Mouse (Mus musculus) layer of hippocampus, adult 2 months (tissue): ENCODE data around the gene Aar2. TPM values are rescaled to one million over a fixed set of nuclear protein-coding genes. Genes with fewer than 3 reads are reported as not detected.

Source experiments
- DNase-seq, 2 experiments: peaks; one replicate each; pipeline ENCODE4 v3.0.0; 2022; ENCODE audit warnings: low spot score in 2 of 2
- H3K27ac ChIP-seq: fragments of 200-600 bp; 2 replicates; pipeline ENCODE4 v1.8.1; 2022
- H3K4me3 ChIP-seq: fragments of 200-600 bp; 2 replicates; pipeline ENCODE4 v1.8.1; 2022; ENCODE audit warnings: mild to moderate bottlenecking
- CTCF ChIP-seq: fragments of 200-600 bp; conservative IDR thresholded peaks from 2 replicates; pipeline ENCODE4 v1.8.1; 2022; ENCODE audit warnings: antibody characterized with exemption, mild to moderate bottlenecking, moderate library complexity
- total RNA-seq, 2 experiments: library from RNA; stranded (reverse); gene quantifications; 2 replicates each; pipeline ENCODE4 v1.2.3; 2021

The Aar2 gene
- total RNA-seq, 2 experiments from 2014 or later: 35.6 to 39.0 TPM

GRCm38 (mm10) chr2:156529726-156530125 lies 17.7 kb upstream of the Aar2 start:
- TF ChIP-seq CTCF: peak; percentile 90
- DNase-seq: no peak
- no peak overlapping the region for H3K4me3 ChIP-seq
- H3K27ac ChIP-seq: no peak overlapping the region

- no peak for TF ChIP-seq CTCF
- Histone ChIP-seq H3K4me3 (no peak overlapping the region), H3K27ac (no peak overlapping the region)
- no peak for DNase-seq
Measured at GRCm38 (mm10) chr2:156533160-156533559, 14.2 kb upstream of the Aar2 start.

- H3K4me3 ChIP-seq: no peak overlapping the region
- no peak for DNase-seq
- TF ChIP-seq CTCF: no peak
- H3K27ac ChIP-seq: no peak overlapping the region
Measured at GRCm38 (mm10) chr2:156538817-156539555, 8.4 kb upstream of the Aar2 start.

GRCm38 (mm10) chr2:156540991-156541390 lies 6.4 kb upstream of the Aar2 start:
- Histone ChIP-seq H3K27ac (peak overlapping the region; percentile 14; the same call in 1 of the 2 replicates), H3K4me3 (no peak overlapping the region)
- TF ChIP-seq CTCF: no peak
- no peak for DNase-seq

GRCm38 (mm10) chr2:156542410-156542809 lies 5.0 kb upstream of the Aar2 start:
- Histone ChIP-seq H3K27ac (no peak overlapping the region), H3K4me3 (no peak overlapping the region)
- DNase-seq: no peak
- no peak for TF ChIP-seq CTCF

- no peak for DNase-seq
- H3K27ac ChIP-seq: no peak overlapping the region
- no peak for TF ChIP-seq CTCF
- no peak overlapping the region for H3K4me3 ChIP-seq
Measured at GRCm38 (mm10) chr2:156543804-156544203, 3.6 kb upstream of the Aar2 start.

GRCm38 (mm10) chr2:156552421-156552820 lies 5.0 kb downstream of the Aar2 start:
- H3K27ac ChIP-seq: no peak overlapping the region
- DNase-seq: no peak
- no peak for TF ChIP-seq CTCF

GRCm38 (mm10) chr2:156561808-156562207 lies 14.4 kb downstream of the Aar2 start:
- Histone ChIP-seq H3K27ac (peak overlapping the region; percentile 43; the same call in 1 of the 2 replicates), H3K4me3 (no peak overlapping the region)
- no peak for DNase-seq
- TF ChIP-seq CTCF: no peak

More at GRCm38 (mm10) chr2:156552421-156552820, 5.0 kb downstream of the Aar2 start:
- no peak overlapping the region for H3K4me3 ChIP-seq

- no peak overlapping the region for H3K4me3 ChIP-seq
- H3K27ac ChIP-seq: peak overlapping the region; percentile 89
- no peak for TF ChIP-seq CTCF
- peak; percentile 62 to 81 for DNase-seq
Measured at GRCm38 (mm10) chr2:156563557-156563956, 16.2 kb downstream of the Aar2 start.

- peak overlapping the region; percentile 28; the same call in 1 of the 2 replicates for H3K27ac ChIP-seq
- no peak for TF ChIP-seq CTCF
- no peak for DNase-seq
Measured at GRCm38 (mm10) chr2:156566512-156566911, 19.1 kb downstream of the Aar2 start.

GRCm38 (mm10) chr2:156568647-156569046 lies 21.3 kb downstream of the Aar2 start:
- H3K4me3 ChIP-seq: no peak overlapping the region
- DNase-seq: no peak
- no peak for TF ChIP-seq CTCF
- no peak overlapping the region for H3K27ac ChIP-seq

More at GRCm38 (mm10) chr2:156566512-156566911, 19.1 kb downstream of the Aar2 start:
- H3K4me3 ChIP-seq: no peak overlapping the region

GRCm38 (mm10) chr2:156569261-156569660 lies 21.9 kb downstream of the Aar2 start:
- no peak for DNase-seq

GRCm38 (mm10) chr2:156571521-156571920 lies 24.1 kb downstream of the Aar2 start:
- no peak overlapping the region for H3K27ac ChIP-seq
- no peak for TF ChIP-seq CTCF
- no peak overlapping the region for H3K4me3 ChIP-seq
- no peak for DNase-seq

More at GRCm38 (mm10) chr2:156569261-156569660, 21.9 kb downstream of the Aar2 start:
- no peak overlapping the region for H3K27ac ChIP-seq
- no peak overlapping the region for H3K4me3 ChIP-seq
- TF ChIP-seq CTCF: no peak

GRCm38 (mm10) chr2:156576850-156577587 lies 29.6 kb downstream of the Aar2 start:
- TF ChIP-seq CTCF: no peak
- Histone ChIP-seq H3K27ac (no peak overlapping the region), H3K4me3 (no peak overlapping the region)
- DNase-seq: no peak
